Mouse (Mus musculus) MN1 (cell line): ENCODE results near the gene Rad9b.

Source experiments
- DNase-seq: peaks from one replicate; pipeline ENCODE4 v3.0.0-alpha.2; 2016; ENCODE audit warnings: low spot score

The Rad9b gene

GRCm38 (mm10) chr5:122312942-122313684 lies 40.9 kb downstream of the Rad9b start:
- DNase-seq: no peak

DNA sequence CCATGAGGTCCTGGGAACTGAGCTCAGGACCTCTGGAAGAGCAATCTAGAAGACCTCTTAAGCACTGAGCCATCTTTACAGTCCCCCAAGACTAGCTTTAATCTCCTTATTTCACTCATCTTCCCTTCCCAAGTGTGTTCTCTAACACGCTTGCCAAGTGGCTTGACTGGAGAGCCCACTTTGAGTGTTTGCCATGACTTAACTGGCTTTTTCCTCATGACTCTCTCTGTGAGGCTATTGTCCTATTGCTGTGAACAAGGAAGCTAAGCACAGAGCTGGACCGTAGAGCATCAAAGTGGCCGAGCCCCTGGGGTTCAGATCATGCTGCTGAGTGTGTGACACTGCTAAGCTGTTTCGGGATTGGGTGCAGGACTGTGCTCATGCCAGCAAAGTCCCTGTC lies 41.7 kb downstream of the Rad9b start:
- no peak for DNase-seq

DNA sequence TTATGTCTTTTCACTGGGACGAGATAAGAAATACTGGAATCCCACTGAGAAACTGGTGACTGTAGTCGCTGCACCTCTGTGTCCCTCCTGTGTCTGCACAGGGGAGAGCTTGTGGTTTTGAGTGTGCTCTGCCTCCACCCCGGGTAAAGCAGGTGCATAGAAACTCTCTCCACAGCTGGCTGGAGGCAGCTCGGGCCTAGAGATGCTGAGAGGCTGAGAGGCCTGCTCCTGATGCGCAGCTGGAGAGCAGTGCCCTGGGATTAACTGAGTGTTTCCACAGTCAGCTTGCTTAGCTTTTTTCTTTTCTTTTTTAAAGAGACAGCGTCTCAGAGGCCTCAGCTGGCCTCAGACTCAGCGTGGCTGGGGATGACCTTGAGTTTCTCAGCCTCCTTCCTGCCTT lies 42.3 kb downstream of the Rad9b start:
- no peak for DNase-seq

DNA sequence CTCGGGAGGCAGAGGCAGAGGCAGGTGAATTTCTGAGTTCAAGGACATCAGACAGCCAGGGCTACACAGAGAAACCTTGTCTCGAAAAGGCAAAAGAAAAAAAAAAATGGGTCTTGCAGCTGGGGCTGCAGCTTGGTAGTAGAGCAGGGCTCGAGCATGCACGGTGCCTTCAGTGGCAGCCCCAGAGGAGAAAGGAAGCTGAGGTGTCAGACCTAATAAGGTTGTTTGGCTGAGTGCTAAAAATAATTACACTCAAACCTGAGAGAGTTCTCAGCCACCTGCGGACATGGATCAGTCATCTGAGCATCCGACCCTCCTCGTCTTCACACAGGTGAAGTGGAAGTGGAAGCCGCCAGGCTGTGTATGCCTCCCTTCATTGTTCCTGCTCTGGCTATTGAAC lies 43.3 kb downstream of the Rad9b start:
- DNase-seq: no peak

DNA sequence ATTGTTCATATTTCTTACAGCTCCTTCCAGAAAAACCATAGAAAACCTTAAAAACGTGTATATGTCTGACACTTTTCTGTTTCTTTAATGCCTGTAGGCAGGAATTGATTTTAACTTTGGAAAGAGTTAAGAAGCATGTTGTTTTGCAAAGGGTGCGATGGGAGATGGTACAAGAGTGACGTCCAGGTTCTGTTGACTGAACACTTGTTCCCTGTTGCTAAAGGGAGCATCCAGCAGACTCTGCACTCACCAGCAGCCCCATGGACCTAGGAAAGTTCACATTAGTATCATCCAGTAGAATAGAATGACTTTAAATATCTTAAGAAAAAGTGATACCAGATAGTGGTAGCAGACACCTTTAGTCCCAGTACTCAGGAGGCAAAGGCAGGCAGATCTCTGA lies 47.5 kb downstream of the Rad9b start:
- DNase-seq: no peak

GRCm38 (mm10) chr5:122305472-122305871 lies 48.6 kb downstream of the Rad9b start:
- DNase-seq: no peak

GRCm38 (mm10) chr5:122304541-122304940 lies 49.5 kb downstream of the Rad9b start:
- no peak for DNase-seq

DNA sequence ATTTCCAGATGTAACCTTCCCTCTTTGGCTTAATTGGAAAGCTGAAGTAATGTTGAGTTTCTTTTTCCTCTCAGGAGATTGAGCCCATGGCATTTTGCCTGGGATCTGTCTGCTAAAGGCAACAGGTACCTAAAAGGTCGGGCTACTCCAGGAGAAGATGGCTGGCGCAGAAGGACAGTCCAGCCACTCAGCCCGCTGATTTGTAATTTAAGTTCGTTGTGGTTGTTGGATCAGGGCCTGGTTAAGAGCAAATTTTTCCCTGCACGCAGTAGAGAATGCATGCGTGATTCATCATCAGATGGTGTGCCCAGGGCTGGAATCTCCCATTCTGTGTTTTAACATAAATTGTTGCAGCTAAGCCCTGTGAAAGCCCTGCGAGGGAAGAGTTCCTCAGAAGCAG lies 50.1 kb downstream of the Rad9b start:
- peak; percentile 37 for DNase-seq

DNA sequence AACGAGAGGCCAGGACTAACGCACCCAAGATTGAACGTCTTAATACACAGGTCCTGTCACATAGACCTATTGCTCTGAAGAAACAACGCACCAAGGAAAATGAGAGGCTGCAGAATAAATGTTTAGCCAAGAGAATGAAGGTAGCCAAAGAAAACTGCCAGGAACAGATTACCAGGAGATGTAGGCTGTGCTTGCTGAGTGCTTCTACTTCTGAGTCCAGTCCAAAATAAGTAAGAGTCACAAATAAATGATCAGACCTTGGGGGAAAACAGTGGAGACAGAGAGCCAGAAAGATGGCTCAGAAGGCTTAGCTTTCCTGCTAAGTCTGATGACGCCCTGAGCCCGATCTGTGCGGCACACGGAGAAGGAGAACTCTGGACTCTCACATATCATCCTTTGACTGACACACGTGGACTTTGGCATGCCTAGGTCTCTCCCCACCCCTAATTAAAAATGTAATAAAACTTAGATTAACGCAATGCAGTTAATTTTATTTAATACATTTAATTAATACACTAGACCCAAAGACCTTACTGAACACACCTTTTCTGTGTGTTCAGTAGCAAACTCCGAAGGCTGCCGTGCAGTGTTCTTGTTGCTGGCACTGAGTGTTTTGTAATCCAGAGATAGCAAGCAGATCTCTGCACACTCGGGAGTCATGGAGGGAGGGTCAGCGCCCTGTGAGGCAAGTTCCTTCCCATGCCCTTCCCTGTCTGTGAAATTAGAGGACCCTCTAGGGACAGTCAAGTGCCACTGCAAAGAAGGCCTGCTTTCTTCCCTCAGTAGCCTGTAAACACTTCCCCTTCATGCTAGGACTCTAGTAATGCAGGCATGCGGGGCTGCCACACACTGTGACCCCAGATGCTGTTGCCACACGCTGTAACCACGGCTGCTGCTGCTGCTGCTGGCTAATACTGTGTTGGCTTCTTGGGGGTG lies 51.0 kb downstream of the Rad9b start:
- peak; percentile 14 for DNase-seq

DNA sequence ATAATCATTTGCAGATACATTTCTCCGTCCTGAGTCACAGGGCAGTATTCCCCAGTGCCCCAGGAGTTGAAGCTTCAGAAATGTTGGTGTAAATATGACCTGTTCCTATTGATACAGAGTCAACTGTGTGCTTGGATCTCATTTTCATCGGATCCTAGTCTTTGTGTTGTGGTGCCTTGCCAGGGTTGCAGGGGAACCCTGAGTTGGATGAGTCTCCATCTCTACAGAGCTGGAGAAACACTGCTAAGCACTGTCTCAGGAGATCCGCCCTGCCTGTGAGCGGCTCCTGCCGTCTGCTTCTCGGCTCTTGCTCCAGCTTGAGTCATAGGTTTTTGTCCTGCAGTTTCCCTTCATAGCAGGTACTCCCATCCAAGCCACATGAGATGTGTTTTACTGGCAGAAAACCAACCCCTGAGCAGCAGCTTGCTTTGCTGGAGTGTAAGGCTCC lies 53.9 kb downstream of the Rad9b start:
- DNase-seq: peak; percentile 73

DNA sequence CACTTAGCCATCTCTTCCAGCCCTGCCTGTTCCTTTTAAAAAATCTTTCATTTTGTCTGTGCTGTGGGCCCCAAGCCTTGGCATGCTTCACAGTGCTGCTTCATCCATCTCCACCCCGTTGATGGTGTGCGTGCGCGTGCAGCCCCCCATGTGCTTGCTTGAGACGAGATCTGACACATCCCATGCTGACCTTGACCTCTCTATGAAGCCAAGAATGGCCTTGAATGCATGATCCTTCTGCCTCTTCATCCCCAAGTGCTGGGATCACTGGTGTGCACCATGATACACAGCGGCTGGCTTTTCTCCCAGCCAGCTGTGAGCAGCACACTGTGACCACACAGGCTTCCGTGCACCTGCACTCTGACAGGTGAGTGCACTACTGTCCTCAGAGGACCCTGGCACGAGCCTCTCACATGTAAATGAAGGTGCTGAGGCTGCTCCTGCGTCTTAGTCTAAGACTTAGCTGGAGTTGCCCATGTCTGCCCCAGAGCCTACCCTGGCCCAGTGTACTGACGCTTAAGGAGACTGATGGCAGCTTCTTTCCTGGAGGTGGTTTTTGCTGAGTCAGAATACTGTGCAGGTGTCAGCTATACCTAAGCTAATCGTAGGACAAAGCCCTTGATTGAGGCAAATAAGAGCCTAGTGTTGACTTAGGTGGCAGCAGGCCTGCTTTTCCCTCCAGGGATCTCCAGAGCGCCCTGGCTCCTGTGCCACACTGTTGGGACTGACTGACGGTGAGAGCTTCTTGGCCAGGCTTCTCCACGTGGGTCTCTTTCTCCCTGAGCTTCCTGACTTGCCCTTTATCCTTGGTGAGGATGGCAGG lies 58.7 kb downstream of the Rad9b start:
- no peak for DNase-seq

DNA sequence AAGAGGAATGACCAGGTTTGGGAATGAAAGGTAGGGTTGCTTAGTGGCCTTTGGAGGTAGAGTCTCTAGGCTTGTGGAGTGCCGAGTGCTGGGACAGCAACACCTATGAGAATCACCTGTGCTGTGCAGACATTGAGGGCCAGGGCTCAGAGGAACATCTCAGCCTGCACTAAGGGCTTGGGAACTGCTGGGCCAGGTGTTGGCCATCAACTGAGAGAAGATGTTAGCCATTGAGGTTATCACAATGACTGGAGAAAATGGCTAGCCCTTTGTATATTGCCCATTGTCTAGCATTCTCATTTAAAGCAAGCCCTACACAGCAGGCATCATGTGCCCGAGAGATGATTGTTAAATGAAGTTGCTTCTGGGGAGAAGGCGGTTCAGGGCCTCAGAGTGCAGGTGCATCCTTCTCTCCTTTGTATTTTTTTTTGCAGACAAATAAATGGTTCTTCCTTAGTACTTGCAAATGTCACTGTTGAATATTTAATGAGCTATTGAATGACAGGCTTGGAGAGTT lies 59.8 kb downstream of the Rad9b start:
- DNase-seq: no peak

GRCm38 (mm10) chr5:122293131-122293530 lies 60.9 kb downstream of the Rad9b start:
- DNase-seq: no peak

DNA sequence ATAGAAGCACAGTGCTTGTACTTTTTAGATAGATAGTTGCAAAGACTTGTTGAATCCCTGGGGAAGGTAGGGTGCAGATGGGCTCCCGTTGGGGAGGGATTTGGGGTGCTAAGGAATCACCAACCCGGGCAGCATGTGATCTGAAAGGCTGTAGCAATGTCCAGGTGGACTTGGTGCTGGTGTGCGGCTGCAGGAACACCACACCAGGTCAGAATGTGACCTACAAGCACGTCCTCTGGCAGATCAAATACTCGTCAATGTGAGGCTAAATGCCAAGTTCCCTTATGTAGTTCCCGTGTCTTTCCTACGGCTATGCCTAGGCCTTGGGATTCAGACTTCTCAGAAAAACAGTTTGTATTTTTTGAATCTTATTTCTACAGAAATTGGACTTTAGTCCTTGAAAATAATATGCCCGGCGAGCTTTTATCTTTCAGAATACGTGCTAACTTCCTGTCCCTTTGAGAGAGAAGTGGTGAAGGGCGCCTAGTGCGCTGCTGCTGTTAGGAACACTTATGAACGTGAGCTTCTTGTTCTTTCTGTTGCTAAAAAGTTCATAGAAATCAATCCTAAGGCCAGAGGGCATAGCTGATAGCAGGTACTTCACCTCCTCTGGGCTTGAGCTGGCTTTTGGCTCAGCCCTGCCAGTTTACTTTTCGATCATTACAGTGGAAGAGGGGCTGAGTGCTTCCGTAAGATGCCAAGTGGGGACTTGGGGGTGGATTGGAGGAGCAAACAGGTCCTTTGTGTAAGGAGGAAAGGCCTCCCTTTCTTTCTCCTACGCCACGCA lies 62.3 kb downstream of the Rad9b start:
- no peak for DNase-seq

GRCm38 (mm10) chr5:122291149-122291548 lies 62.9 kb downstream of the Rad9b start:
- no peak for DNase-seq

DNA sequence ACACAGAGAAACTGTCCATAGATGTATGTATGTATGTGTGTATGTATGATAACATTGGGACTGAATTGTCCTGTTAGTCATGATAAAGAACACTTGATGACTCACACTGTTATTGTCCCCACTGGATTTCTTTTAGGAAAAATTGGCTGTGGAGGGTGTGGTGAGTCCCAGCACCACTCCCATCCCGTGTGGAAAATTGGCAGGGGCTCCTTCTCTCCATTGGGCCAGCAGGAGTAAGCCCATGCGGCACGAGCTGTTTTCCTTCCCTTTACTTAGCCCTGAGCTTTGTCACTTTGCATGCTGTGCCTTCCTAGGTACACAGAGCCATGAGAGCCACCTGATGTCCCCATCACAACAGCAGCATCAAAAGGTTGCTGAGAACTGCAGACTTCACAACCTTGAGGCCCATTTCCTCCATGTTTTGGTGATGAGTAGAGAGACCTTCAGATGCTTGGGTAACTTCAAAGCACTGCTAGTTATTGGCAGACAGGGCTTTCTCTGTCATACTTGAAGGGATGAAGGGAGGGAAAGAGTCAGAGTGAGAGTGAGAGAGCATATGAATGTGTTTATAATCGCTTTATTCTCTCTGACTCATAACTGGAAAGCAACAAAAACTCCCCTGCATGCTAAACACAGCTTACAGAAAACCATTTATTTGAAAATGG lies 65.8 kb downstream of the Rad9b start:
- no peak for DNase-seq

DNA sequence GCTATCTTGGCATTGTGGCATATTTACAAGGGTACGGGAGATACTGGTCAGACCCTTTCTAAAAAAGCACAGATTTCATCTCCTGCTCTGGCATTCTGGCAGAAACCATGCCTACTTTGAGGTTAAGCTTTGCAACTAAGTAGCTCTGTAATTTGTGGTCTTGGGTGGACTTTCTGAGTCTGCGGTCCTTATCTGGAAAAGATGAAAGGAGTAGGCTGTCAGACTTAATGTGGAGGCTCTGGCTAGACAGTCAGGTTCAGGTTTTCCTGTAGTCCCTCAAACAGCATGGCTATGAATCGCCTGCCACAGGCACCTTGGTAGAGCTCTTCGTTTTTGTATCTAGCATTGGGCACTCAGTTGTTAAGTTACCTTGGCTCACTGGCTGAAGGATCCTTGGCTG lies 67.0 kb downstream of the Rad9b start:
- DNase-seq: no peak

DNA sequence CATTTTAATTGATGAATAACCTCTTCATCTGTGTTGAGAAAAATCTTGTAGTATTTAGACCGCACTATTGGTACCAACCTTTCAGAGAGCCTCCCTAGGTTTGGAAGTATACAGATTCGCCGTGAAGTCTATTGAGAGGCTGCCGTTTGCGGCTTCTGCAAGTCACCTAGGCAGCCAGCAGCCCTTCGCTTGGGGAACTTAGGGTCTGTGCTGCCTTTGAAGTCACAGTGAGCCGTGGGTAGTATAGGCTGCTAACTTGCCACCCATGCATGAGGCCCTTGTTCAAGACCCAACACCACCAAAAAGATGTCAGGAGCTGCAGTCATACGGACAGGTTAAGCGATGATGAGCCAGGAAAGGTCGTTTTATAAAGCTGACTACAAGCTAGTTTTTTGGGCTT lies 67.8 kb downstream of the Rad9b start:
- DNase-seq: no peak

GRCm38 (mm10) chr5:122285767-122286150 lies 68.3 kb downstream of the Rad9b start:
- DNase-seq: no peak

DNA sequence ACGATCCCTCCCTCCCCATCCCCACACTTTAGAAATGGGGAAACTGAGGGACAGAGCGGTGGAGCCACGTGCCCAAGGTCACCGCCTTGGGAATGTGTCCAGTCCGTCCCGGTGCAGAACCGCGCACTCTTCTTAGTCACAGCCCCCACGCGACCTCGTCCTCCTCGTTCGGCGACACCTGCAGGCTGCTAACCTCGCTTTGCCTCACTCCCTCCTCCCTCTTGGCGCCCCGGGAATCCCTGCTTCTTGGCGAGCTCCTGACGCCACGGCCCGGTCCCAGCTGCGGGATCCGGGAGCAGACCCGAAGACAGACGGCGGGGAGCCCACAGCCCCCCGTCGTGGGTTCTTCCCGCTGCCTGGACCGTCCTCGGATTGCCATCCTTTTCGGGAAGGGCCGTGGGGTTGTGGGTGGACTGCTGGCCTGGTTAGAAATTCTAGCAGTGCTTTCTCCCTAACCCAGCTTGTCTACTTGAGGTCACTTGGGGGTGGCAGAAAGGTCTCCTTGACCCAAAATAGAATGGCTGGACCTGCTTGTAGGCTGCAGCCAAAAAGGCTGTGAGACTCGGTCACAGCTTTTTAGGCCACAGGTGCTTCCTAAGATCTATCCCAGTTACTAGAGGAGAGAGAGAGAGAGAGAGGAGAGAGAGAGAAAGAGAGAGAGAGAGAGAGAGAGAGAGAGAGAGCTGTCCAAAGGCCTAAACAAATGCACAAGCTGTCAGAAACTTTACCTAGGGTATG lies 68.8 kb downstream of the Rad9b start:
- peak; percentile 51 for DNase-seq
